Mouse (Mus musculus): ENCODE data around the gene Inha.

Inha gene

DNA sequence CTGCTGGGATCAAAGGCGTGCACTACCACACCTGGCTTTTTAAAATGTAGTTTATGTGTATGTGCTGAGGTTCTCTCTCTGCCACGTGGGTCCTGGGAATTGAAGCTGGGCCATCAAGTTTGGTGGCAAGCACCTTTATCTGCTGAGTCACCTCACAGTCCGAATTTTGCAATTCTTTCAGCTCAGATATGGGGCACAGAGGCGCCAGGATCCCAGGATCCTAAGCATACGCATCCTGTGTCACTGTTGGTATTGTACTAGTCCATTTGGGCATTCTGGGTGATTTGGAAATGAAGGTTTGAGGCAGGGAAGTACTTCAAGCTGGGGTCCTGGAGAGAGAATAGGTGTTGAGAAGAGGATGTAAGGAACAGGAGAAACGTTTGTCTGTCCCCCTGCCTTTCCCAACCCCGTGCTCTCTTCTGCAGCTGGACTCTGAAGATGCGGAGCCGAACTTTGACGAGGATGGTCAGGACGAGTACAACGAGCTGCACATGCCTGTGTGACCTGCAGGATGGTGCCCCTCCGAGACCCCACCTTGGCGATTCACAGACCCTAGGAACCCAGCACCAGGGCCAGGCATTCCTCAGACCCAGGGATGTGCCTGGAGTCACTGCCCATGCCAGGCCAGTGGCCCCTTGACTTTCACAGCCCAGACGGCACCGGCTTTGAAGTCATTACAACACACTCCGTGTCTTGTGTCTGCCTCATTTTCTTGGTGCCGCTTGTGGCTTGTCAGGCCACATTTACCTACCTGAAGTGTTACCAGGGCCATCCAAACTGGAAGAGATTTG, 51.7 kb downstream of the Inha start:
- DNase-seq (ENCODE audit: low spot score): no peak

DNA sequence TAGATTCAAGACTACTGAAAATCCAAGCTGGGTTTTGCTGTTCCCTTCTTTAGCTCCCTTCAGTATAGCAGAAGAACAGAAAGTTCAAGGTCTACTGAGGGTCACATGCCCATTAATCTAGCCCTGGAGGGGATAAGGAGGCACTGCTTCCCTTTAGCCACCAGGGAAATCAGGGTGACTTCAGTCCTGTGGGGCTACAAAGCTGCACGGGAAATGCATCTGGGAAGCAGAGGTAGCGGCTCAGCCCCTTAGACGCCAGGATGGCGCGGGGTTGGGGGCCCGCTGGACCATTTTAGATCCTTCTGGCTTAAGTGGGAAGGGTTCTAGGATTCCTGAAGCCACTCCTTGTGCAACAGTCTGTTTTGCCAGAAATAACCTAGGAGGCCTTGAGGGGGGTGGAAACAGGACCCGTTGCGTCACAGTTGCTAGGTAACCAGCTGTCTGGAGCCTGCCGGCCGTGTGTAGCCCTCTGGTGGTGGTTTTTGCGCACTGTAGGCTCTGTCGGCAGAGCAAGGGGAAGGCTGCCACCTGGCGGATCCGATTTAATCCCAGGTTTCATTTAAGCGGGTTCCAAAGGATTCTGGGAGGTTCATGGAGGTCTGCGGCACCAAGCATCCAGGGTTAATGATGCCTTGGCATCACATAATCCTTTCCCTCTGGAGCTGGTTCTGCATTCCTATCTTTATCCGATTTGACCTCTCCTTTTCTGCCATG, 52.5 kb downstream of the Inha start:
- DNase-seq (ENCODE audit: low spot score): peak; percentile 95

All from left cerebral cortex, adult 11 months (tissue).